Mouse (Mus musculus): ENCODE measurements around the gene Lenep.

- TF ChIP-seq SIN3A (IDR thresholded peaks at IDR 0.05; ENCODE audit: low read length) (no peak), ELF1 (IDR thresholded peaks at IDR 0.05; ENCODE audit: low read depth, low read length) (no peak; the same call in 1 of the 2 replicates), MAZ (IDR thresholded peaks at IDR 0.05; ENCODE audit: low read depth, low read length) (no peak), NELFE (IDR thresholded peaks at IDR 0.05; ENCODE audit: low read depth, low read length) (no peak), JUND (IDR thresholded peaks at IDR 0.05; ENCODE audit: low read depth, low read length) (no peak), E2F4 (IDR thresholded peaks at IDR 0.05; ENCODE audit: borderline replicate concordance, low read depth, low read length) (no peak), BHLHE40 (IDR thresholded peaks at IDR 0.05; ENCODE audit: borderline replicate concordance, low read depth, low read length) (no peak), MXI1 (IDR thresholded peaks at IDR 0.05; ENCODE audit: low read depth, low read length) (no peak), GABPA (IDR thresholded peaks at IDR 0.05; ENCODE audit: low read depth, low read length) (no peak), POLR2A (IDR thresholded peaks at IDR 0.05; ENCODE audit: control insufficient read depth in 1 of 2, insufficient read depth in 1 of 2, low read depth in 1 of 2, low read length in 2 of 2, poor library complexity in 1 of 2) (no peak), CTCF (IDR thresholded peaks at IDR 0.05 in 2 of 3, conservative IDR thresholded peaks at IDR 0.05 in 1 of 3; ENCODE audit: control insufficient read depth in 1 of 3, insufficient read depth in 1 of 3, low read depth in 2 of 3, low read length in 3 of 3, poor library complexity in 1 of 3, severe bottlenecking in 1 of 3) (no peak), EP300 (IDR thresholded peaks at IDR 0.05; ENCODE audit: low read depth in 1 of 2, low read length in 2 of 2) (no peak)
Observed at GRCm38 (mm10) chr3:89396654-89397005, 6.0 kb downstream of the Lenep start.
